Mouse (Mus musculus) lung, embryonic 16.5 days (tissue): ENCODE data around the gene Bcl11a. TPM values are rescaled to one million over a fixed set of nuclear protein-coding genes. Genes with fewer than 3 reads are reported as not detected.

ENCODE experiments used
- ATAC-seq: fragments of 200-750 bp; cut with Nextera tagmentation; 2 replicates; pipeline ENCODE4 v1.8.0; 2017; ENCODE audit warnings: low read depth, mild to moderate bottlenecking, moderate library complexity
- H3K27ac ChIP-seq: fragments of 300-500 bp; sonication (generic); 2 replicates; pipeline ENCODE4 v1.5.1; 2014; ENCODE audit warnings: mild to moderate bottlenecking, control low read depth, low read length
- H3K27me3 ChIP-seq: fragments of 300-500 bp; sonication (generic); 2 replicates; pipeline ENCODE4 v1.6.1; 2014; ENCODE audit warnings: low read depth, low read length, mixed read lengths; ENCODE audit not compliant: control insufficient read depth, insufficient read depth
- H3K36me3 ChIP-seq: fragments of 300-500 bp; sonication (generic); 2 replicates; pipeline ENCODE4 v1.6.1; 2014; ENCODE audit warnings: low read length; ENCODE audit not compliant: control insufficient read depth, insufficient read depth
- H3K4me1 ChIP-seq: fragments of 300-500 bp; sonication (generic); replicated peaks from 2 replicates; pipeline ENCODE4 v1.6.1; 2014; ENCODE audit warnings: low read length, mixed read lengths; ENCODE audit not compliant: control insufficient read depth, insufficient read depth
- H3K4me2 ChIP-seq: fragments of 300-500 bp; sonication (generic); 2 replicates; pipeline ENCODE4 v1.6.1; 2014; ENCODE audit warnings: low read depth, low read length, control low read depth
- H3K4me3 ChIP-seq: fragments of 300-500 bp; sonication (generic); 2 replicates; pipeline ENCODE4 v1.5.1; 2014; ENCODE audit warnings: mild to moderate bottlenecking, low read length, control low read depth
- H3K9ac ChIP-seq: fragments of 300-500 bp; sonication (generic); 2 replicates; pipeline ENCODE4 v1.6.1; 2014; ENCODE audit warnings: low read length, control low read depth
- H3K9me3 ChIP-seq: fragments of 300-500 bp; sonication (generic); 2 replicates; pipeline ENCODE4 v1.6.1; 2016; ENCODE audit warnings: low read length; ENCODE audit not compliant: control insufficient read depth
- WGBS: fragments of 180-500 bp; shearing (Covaris S2); extraction: QIAGEN DNeasy Blood & Tissue Kit; methylation state at CpG from one replicate; pipeline ENCODE4 v1.1.7; 2014; 5-methylcytosine and 5-hydroxymethylcytosine counted together
- polyA plus RNA-seq: library from polyadenylated mRNA; unstranded; fragments of >200 nt; fragmentation: Nextera tagmentation; extraction: Ambion mirVana; gene quantifications from 2 replicates; pipeline ENCODE4 v1.2.1, GENCODE M21; 2015

Bcl11a gene
- polyA plus RNA-seq, 1 experiment from 2014 or later = 15.3 TPM

- 58% methylated on average over 3 of the region's 3 CpGs for WGBS
- Histone ChIP-seq H3K36me3 (peaks cover 4% of the 10 kb centered on the region; the same call in 1 of the 2 replicates), H3K4me2 (no peak overlapping the region), H3K4me3 (no peak overlapping the region), H3K27me3 (no peaks in the 10 kb centered on the region), H3K9ac (no peak overlapping the region), H3K4me1 (peaks cover 12% of the 10 kb centered on the region), H3K27ac (no peak overlapping the region), H3K9me3 (no peaks in the 10 kb centered on the region)
- ATAC-seq = no peak
Observed at GRCm38 (mm10) chr11:24084077-24084476, 6.2 kb downstream of the Bcl11a start.

- Histone ChIP-seq H3K36me3 (peaks cover 4% of the 10 kb centered on the region; the same call in 1 of the 2 replicates), H3K27me3 (no peaks in the 10 kb centered on the region), H3K9ac (no peak overlapping the region), H3K4me2 (no peak overlapping the region), H3K9me3 (no peaks in the 10 kb centered on the region), H3K27ac (no peak overlapping the region), H3K4me3 (no peak overlapping the region), H3K4me1 (peaks cover 12% of the 10 kb centered on the region)
- no peak for ATAC-seq
- WGBS = 62% methylated on average over 4 of the region's 4 CpGs
Observed at GRCm38 (mm10) chr11:24084590-24084989, 6.7 kb downstream of the Bcl11a start.

- H3K9me3 ChIP-seq = no peaks in the 10 kb centered on the region
- H3K36me3 ChIP-seq = peaks cover 4% of the 10 kb centered on the region; the same call in 1 of the 2 replicates
- no peak overlapping the region for H3K4me2 ChIP-seq
- no peaks in the 10 kb centered on the region for H3K27me3 ChIP-seq
- no peak for ATAC-seq
- WGBS = 54% methylated on average over 6 of the region's 6 CpGs
- peaks cover 7% of the 10 kb centered on the region for H3K4me1 ChIP-seq
- no peak overlapping the region for H3K27ac ChIP-seq
- no peak overlapping the region for H3K9ac ChIP-seq
- H3K4me3 ChIP-seq = no peak overlapping the region
Observed at GRCm38 (mm10) chr11:24085986-24086385, 8.1 kb downstream of the Bcl11a start.

- 62% methylated on average over 4 of the region's 4 CpGs for WGBS
- Histone ChIP-seq H3K4me1 (peaks cover 12% of the 10 kb centered on the region), H3K9ac (no peak overlapping the region), H3K4me2 (no peak overlapping the region), H3K27me3 (no peaks in the 10 kb centered on the region), H3K36me3 (peaks cover 4% of the 10 kb centered on the region; the same call in 1 of the 2 replicates), H3K9me3 (no peaks in the 10 kb centered on the region), H3K4me3 (no peak overlapping the region), H3K27ac (no peak overlapping the region)
- no peak for ATAC-seq
Observed at GRCm38 (mm10) chr11:24087069-24087468, 9.2 kb downstream of the Bcl11a start.

GRCm38 (mm10) chr11:24090443-24090842 is 12.6 kb downstream of the Bcl11a start:
- Histone ChIP-seq H3K9ac (no peak overlapping the region), H3K4me2 (no peak overlapping the region), H3K27ac (no peak overlapping the region), H3K9me3 (no peaks in the 10 kb centered on the region), H3K4me3 (no peak overlapping the region), H3K27me3 (no peaks in the 10 kb centered on the region), H3K36me3 (peaks cover 4% of the 10 kb centered on the region; the same call in 1 of the 2 replicates), H3K4me1 (peaks cover 16% of the 10 kb centered on the region)
- no peak for ATAC-seq
- WGBS = 69% methylated on average over 4 of the region's 4 CpGs

- 36% methylated on average over 15 of the region's 15 CpGs for WGBS
- Histone ChIP-seq H3K36me3 (no peaks in the 10 kb centered on the region), H3K4me1 (peaks cover 16% of the 10 kb centered on the region), H3K9ac (no peak overlapping the region), H3K4me3 (no peak overlapping the region), H3K27ac (no peak overlapping the region), H3K9me3 (no peaks in the 10 kb centered on the region), H3K27me3 (no peaks in the 10 kb centered on the region), H3K4me2 (no peak overlapping the region)
- 0 out of 2 replicates have a peak, but pooled peaks have one; percentile 41 for ATAC-seq
Observed at GRCm38 (mm10) chr11:24091393-24092080, 13.7 kb downstream of the Bcl11a start.

GRCm38 (mm10) chr11:24092618-24093017 is 14.8 kb downstream of the Bcl11a start:
- Histone ChIP-seq H3K4me1 (peaks cover 16% of the 10 kb centered on the region), H3K27ac (no peak overlapping the region), H3K36me3 (no peaks in the 10 kb centered on the region), H3K9ac (no peak overlapping the region), H3K9me3 (no peaks in the 10 kb centered on the region), H3K4me2 (no peak overlapping the region), H3K4me3 (no peak overlapping the region), H3K27me3 (no peaks in the 10 kb centered on the region)
- no peak for ATAC-seq
- WGBS = 51% methylated on average over 3 of the region's 3 CpGs

GRCm38 (mm10) chr11:24094086-24094487 is 16.2 kb downstream of the Bcl11a start:
- Histone ChIP-seq H3K4me3 (no peak overlapping the region), H3K27me3 (no peaks in the 10 kb centered on the region), H3K9ac (no peak overlapping the region), H3K4me1 (peaks cover 16% of the 10 kb centered on the region), H3K27ac (no peak overlapping the region), H3K4me2 (no peak overlapping the region), H3K9me3 (no peaks in the 10 kb centered on the region), H3K36me3 (no peaks in the 10 kb centered on the region)
- peak; percentile 49 for ATAC-seq
- WGBS = 37% methylated on average over 5 of the region's 5 CpGs

GRCm38 (mm10) chr11:24095236-24095635 is 17.4 kb downstream of the Bcl11a start:
- Histone ChIP-seq H3K9me3 (no peaks in the 10 kb centered on the region), H3K36me3 (no peaks in the 10 kb centered on the region), H3K9ac (no peak overlapping the region), H3K4me3 (no peak overlapping the region), H3K4me1 (peaks cover 23% of the 10 kb centered on the region), H3K27me3 (no peaks in the 10 kb centered on the region), H3K27ac (no peak overlapping the region), H3K4me2 (peak overlapping the region; percentile 28; the same call in 1 of the 2 replicates)
- WGBS = 30% methylated on average over 9 of the region's 9 CpGs
- no peak for ATAC-seq
